Mouse (Mus musculus): ENCODE results near the gene Nosip. TPM values are rescaled to one million over a fixed set of nuclear protein-coding genes. Genes with fewer than 3 reads are reported as not detected.

Nosip gene
- polyA plus RNA-seq, 1 experiment from 2014 or later = 53.8 TPM

DNA sequence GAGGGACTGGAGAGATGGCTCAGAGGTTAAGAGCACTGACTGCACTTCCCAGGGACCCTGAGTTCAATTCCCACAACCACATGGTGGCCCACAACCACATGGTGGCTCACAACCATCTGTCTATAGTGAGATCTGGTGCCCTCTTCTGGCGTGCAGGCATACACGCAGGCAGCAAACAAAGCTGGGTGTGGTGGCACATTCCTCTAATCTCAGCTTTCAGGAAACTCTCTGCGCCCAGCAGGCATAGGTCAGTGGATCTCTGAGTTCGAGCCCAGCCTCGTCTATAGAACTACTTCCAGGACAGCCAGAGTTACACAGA, 5.7 kb downstream of the Nosip start:
- Histone ChIP-seq H3K4me3 (ENCODE audit: low read length) (no peak overlapping the region), H3K9me3 (replicated peaks; ENCODE audit: control insufficient read depth, low read length) (no peaks in the 10 kb centered on the region; the same call in 1 of the 2 replicates), H3K9ac (ENCODE audit: low read length) (no peak overlapping the region), H3K36me3 (ENCODE audit: control insufficient read depth, insufficient read depth) (no peaks in the 10 kb centered on the region), H3K27me3 (ENCODE audit: control insufficient read depth, insufficient read depth, low read length) (no peaks in the 10 kb centered on the region), H3K4me2 (ENCODE audit: low read depth, low read length) (no peak overlapping the region), H3K4me1 (ENCODE audit: control insufficient read depth, insufficient read depth, low read length) (peaks cover 9% of the 10 kb centered on the region), H3K27ac (ENCODE audit: low read length) (no peak overlapping the region)
- ATAC-seq (replicated peaks; ENCODE audit: extremely low read depth, insufficient read depth, low FRiP score) = no peak
- 30% methylated on average over 5 of the region's 5 CpGs for WGBS

DNA sequence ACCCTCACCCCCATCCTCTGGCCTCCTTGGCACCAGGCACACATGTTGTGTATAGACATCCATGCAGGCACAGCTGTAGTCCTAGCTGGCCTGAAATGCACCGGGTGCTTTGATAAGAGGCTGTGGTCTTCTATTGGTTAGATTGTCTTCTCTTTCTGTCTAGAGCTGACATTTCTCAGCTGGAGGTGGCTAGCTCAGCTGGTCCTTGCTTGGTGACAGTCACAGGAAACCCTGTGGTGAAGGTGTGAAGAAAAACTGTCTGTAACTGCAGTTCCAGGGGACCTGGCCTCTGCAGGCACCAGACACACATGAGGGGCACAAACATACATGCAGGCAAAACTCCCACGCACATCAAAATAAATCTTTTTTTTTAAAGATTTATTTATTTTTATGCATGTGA, 7.4 kb downstream of the Nosip start:
- Histone ChIP-seq H3K27me3 (ENCODE audit: control insufficient read depth, insufficient read depth, low read length) (no peaks in the 10 kb centered on the region), H3K36me3 (ENCODE audit: control insufficient read depth, insufficient read depth) (no peaks in the 10 kb centered on the region; the same call in 1 of the 2 replicates), H3K27ac (ENCODE audit: low read length) (no peak overlapping the region), H3K4me3 (ENCODE audit: low read length) (no peak overlapping the region), H3K4me2 (ENCODE audit: low read depth, low read length) (no peak overlapping the region), H3K9ac (ENCODE audit: low read length) (no peak overlapping the region), H3K9me3 (replicated peaks; ENCODE audit: control insufficient read depth, low read length) (no peaks in the 10 kb centered on the region; the same call in 1 of the 2 replicates), H3K4me1 (ENCODE audit: control insufficient read depth, insufficient read depth, low read length) (peaks cover under 1% of the 10 kb centered on the region; the same call in 1 of the 2 replicates)
- 59% methylated on average over 2 of the region's 2 CpGs for WGBS
- ATAC-seq (replicated peaks; ENCODE audit: extremely low read depth, insufficient read depth, low FRiP score) = no peak

GRCm38 (mm10) chr7:45072230-45072629, 10.0 kb downstream of the Nosip start:
- Histone ChIP-seq H3K4me2 (ENCODE audit: low read depth, low read length) (no peak overlapping the region), H3K36me3 (ENCODE audit: control insufficient read depth, insufficient read depth) (peaks cover 15% of the 10 kb centered on the region), H3K27me3 (ENCODE audit: control insufficient read depth, insufficient read depth, low read length) (no peaks in the 10 kb centered on the region), H3K4me3 (ENCODE audit: low read length) (no peak overlapping the region), H3K4me1 (ENCODE audit: control insufficient read depth, insufficient read depth, low read length) (peaks cover 15% of the 10 kb centered on the region), H3K9me3 (replicated peaks; ENCODE audit: control insufficient read depth, low read length) (no peaks in the 10 kb centered on the region; the same call in 1 of the 2 replicates), H3K27ac (ENCODE audit: low read length) (no peak overlapping the region), H3K9ac (ENCODE audit: low read length) (no peak overlapping the region)
- WGBS = 90% methylated on average over 2 of the region's 2 CpGs
- ATAC-seq (replicated peaks; ENCODE audit: extremely low read depth, insufficient read depth, low FRiP score) = no peak

DNA sequence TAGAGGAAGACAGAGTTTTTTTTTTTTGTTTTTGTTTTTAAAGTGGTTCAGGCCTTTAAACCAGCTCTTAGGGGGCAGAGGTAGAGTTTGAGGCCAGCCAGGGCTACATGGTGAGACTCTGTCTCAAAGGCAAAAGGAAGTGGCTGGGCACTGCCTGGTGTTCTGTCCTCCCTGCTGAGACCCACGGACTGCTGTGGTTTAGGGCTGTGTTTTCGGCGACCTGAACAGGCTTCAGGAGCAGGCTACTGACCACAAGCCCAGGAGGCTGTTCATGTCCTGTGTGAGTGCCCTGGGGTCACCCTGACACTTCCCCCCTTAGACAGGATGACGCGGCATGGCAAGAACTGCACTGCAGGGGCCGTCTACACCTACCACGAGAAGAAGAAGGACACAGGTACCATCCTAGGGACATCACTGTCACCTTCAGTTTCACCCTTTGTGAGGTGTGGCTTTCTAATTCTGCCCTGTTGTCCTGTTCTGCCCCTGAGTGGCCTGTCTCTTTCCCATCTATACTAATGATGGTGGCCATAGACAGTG, 11.0 kb downstream of the Nosip start:
- H3K27ac ChIP-seq (ENCODE audit: low read length) = no peak overlapping the region
- no peaks in the 10 kb centered on the region for H3K9me3 ChIP-seq (replicated peaks; ENCODE audit: control insufficient read depth, low read length)
- no peak overlapping the region for H3K4me3 ChIP-seq (ENCODE audit: low read length)
- no peak overlapping the region for H3K4me2 ChIP-seq (ENCODE audit: low read depth, low read length)
- ATAC-seq (replicated peaks; ENCODE audit: extremely low read depth, insufficient read depth, low FRiP score) = no peak
- no peaks in the 10 kb centered on the region for H3K27me3 ChIP-seq (ENCODE audit: control insufficient read depth, insufficient read depth, low read length)
- WGBS = 63% methylated on average over 7 of the region's 7 CpGs
- peaks cover 15% of the 10 kb centered on the region for H3K4me1 ChIP-seq (ENCODE audit: control insufficient read depth, insufficient read depth, low read length)
- no peak overlapping the region for H3K9ac ChIP-seq (ENCODE audit: low read length)
- peaks cover 22% of the 10 kb centered on the region for H3K36me3 ChIP-seq (ENCODE audit: control insufficient read depth, insufficient read depth)

GRCm38 (mm10) chr7:45073949-45074348, 11.7 kb downstream of the Nosip start:
- H3K36me3 ChIP-seq (ENCODE audit: control insufficient read depth, insufficient read depth) = peaks cover 22% of the 10 kb centered on the region
- no peak for ATAC-seq (replicated peaks; ENCODE audit: extremely low read depth, insufficient read depth, low FRiP score)
- no peak overlapping the region for H3K27ac ChIP-seq (ENCODE audit: low read length)
- WGBS = 87% methylated on average over 12 of the region's 12 CpGs
- no peak overlapping the region for H3K4me3 ChIP-seq (ENCODE audit: low read length)
- no peak overlapping the region for H3K4me2 ChIP-seq (ENCODE audit: low read depth, low read length)
- no peaks in the 10 kb centered on the region for H3K27me3 ChIP-seq (ENCODE audit: control insufficient read depth, insufficient read depth, low read length)
- no peaks in the 10 kb centered on the region for H3K9me3 ChIP-seq (replicated peaks; ENCODE audit: control insufficient read depth, low read length)
- peaks cover 17% of the 10 kb centered on the region for H3K4me1 ChIP-seq (ENCODE audit: control insufficient read depth, insufficient read depth, low read length)
- H3K9ac ChIP-seq (ENCODE audit: low read length) = no peak overlapping the region

GRCm38 (mm10) chr7:45075405-45075804, 13.2 kb downstream of the Nosip start:
- Histone ChIP-seq H3K9ac (ENCODE audit: low read length) (peak overlapping the region; percentile 40), H3K4me1 (ENCODE audit: control insufficient read depth, insufficient read depth, low read length) (peaks cover 17% of the 10 kb centered on the region), H3K27ac (ENCODE audit: low read length) (peak overlapping the region; percentile 87), H3K4me3 (ENCODE audit: low read length) (no peak overlapping the region), H3K27me3 (ENCODE audit: control insufficient read depth, insufficient read depth, low read length) (no peaks in the 10 kb centered on the region), H3K4me2 (ENCODE audit: low read depth, low read length) (peak overlapping the region; percentile 15; the same call in 1 of the 2 replicates), H3K9me3 (replicated peaks; ENCODE audit: control insufficient read depth, low read length) (no peaks in the 10 kb centered on the region), H3K36me3 (ENCODE audit: control insufficient read depth, insufficient read depth) (peaks cover 22% of the 10 kb centered on the region)
- ATAC-seq (replicated peaks; ENCODE audit: extremely low read depth, insufficient read depth, low FRiP score) = peak; percentile 80
- WGBS = 27% methylated on average over 4 of the region's 4 CpGs

GRCm38 (mm10) chr7:45076501-45076900, 14.3 kb downstream of the Nosip start:
- Histone ChIP-seq H3K9ac (ENCODE audit: low read length) (no peak overlapping the region), H3K4me3 (ENCODE audit: low read length) (no peak overlapping the region), H3K4me2 (ENCODE audit: low read depth, low read length) (no peak overlapping the region), H3K36me3 (ENCODE audit: control insufficient read depth, insufficient read depth) (peaks cover 22% of the 10 kb centered on the region), H3K27me3 (ENCODE audit: control insufficient read depth, insufficient read depth, low read length) (no peaks in the 10 kb centered on the region), H3K9me3 (replicated peaks; ENCODE audit: control insufficient read depth, low read length) (no peaks in the 10 kb centered on the region), H3K27ac (ENCODE audit: low read length) (no peak overlapping the region), H3K4me1 (ENCODE audit: control insufficient read depth, insufficient read depth, low read length) (peaks cover 17% of the 10 kb centered on the region)
- WGBS = 91% methylated on average over 30 of the region's 30 CpGs
- no peak for ATAC-seq (replicated peaks; ENCODE audit: extremely low read depth, insufficient read depth, low FRiP score)

GRCm38 (mm10) chr7:45077322-45077721, 15.1 kb downstream of the Nosip start:
- no peak for ATAC-seq (replicated peaks; ENCODE audit: extremely low read depth, insufficient read depth, low FRiP score)
- H3K36me3 ChIP-seq (ENCODE audit: control insufficient read depth, insufficient read depth) = peaks cover 22% of the 10 kb centered on the region

GRCm38 (mm10) chr7:45077829-45078228, 15.6 kb downstream of the Nosip start:
- Histone ChIP-seq H3K27me3 (ENCODE audit: control insufficient read depth, insufficient read depth, low read length) (no peaks in the 10 kb centered on the region), H3K27ac (ENCODE audit: low read length) (no peak overlapping the region), H3K9me3 (replicated peaks; ENCODE audit: control insufficient read depth, low read length) (no peaks in the 10 kb centered on the region), H3K4me1 (ENCODE audit: control insufficient read depth, insufficient read depth, low read length) (peaks cover 17% of the 10 kb centered on the region), H3K36me3 (ENCODE audit: control insufficient read depth, insufficient read depth) (peaks cover 22% of the 10 kb centered on the region), H3K4me3 (ENCODE audit: low read length) (no peak overlapping the region), H3K9ac (ENCODE audit: low read length) (no peak overlapping the region), H3K4me2 (ENCODE audit: low read depth, low read length) (no peak overlapping the region)
- no peak for ATAC-seq (replicated peaks; ENCODE audit: extremely low read depth, insufficient read depth, low FRiP score)
- WGBS = 88% methylated on average over 2 of the region's 2 CpGs

More at GRCm38 (mm10) chr7:45077322-45077721, 15.1 kb downstream of the Nosip start:
- H3K4me3 ChIP-seq (ENCODE audit: low read length) = no peak overlapping the region
- H3K27ac ChIP-seq (ENCODE audit: low read length) = no peak overlapping the region
- no peak overlapping the region for H3K9ac ChIP-seq (ENCODE audit: low read length)
- no peaks in the 10 kb centered on the region for H3K27me3 ChIP-seq (ENCODE audit: control insufficient read depth, insufficient read depth, low read length)
- 86% methylated on average over 14 of the region's 14 CpGs for WGBS
- H3K4me1 ChIP-seq (ENCODE audit: control insufficient read depth, insufficient read depth, low read length) = peaks cover 17% of the 10 kb centered on the region
- H3K4me2 ChIP-seq (ENCODE audit: low read depth, low read length) = no peak overlapping the region
- H3K9me3 ChIP-seq (replicated peaks; ENCODE audit: control insufficient read depth, low read length) = no peaks in the 10 kb centered on the region

Data from heart, embryonic 16.5 days (tissue).